Mouse (Mus musculus): ENCODE results near the gene Arhgap31. TPM values are rescaled to one million over a fixed set of nuclear protein-coding genes. Genes with fewer than 3 reads are reported as not detected.

Arhgap31 gene
- total RNA-seq, 1 experiment from 2014 or later, result 8.6 TPM

- ATAC-seq (replicated peaks; ENCODE audit: insufficient number of reproducible peaks, low FRiP score, low TSS enrichment, poor library complexity, severe bottlenecking), result no peak
Measured at GRCm38 (mm10) chr16:38729610-38730288, 16.7 kb upstream of the Arhgap31 start.

- ATAC-seq (replicated peaks; ENCODE audit: insufficient number of reproducible peaks, low FRiP score, low TSS enrichment, poor library complexity, severe bottlenecking), result no peak
Measured at GRCm38 (mm10) chr16:38729139-38729538, 16.1 kb upstream of the Arhgap31 start.

GRCm38 (mm10) chr16:38728576-38729132, 15.6 kb upstream of the Arhgap31 start:
- ATAC-seq (replicated peaks; ENCODE audit: insufficient number of reproducible peaks, low FRiP score, low TSS enrichment, poor library complexity, severe bottlenecking), result no peak

GRCm38 (mm10) chr16:38724974-38725373, 11.9 kb upstream of the Arhgap31 start:
- no peak for ATAC-seq (replicated peaks; ENCODE audit: insufficient number of reproducible peaks, low FRiP score, low TSS enrichment, poor library complexity, severe bottlenecking)

GRCm38 (mm10) chr16:38724256-38724655, 11.2 kb upstream of the Arhgap31 start:
- no peak for ATAC-seq (replicated peaks; ENCODE audit: insufficient number of reproducible peaks, low FRiP score, low TSS enrichment, poor library complexity, severe bottlenecking)

- ATAC-seq (replicated peaks; ENCODE audit: insufficient number of reproducible peaks, low FRiP score, low TSS enrichment, poor library complexity, severe bottlenecking), result no peak
Measured at GRCm38 (mm10) chr16:38721377-38721776, 8.3 kb upstream of the Arhgap31 start.

GRCm38 (mm10) chr16:38714259-38714526, 1.1 kb upstream of the Arhgap31 start:
- ATAC-seq (replicated peaks; ENCODE audit: insufficient number of reproducible peaks, low FRiP score, low TSS enrichment, poor library complexity, severe bottlenecking), result 0 out of 2 replicates have a peak, but pooled peaks have one; percentile 16

GRCm38 (mm10) chr16:38713404-38714258, 557 bp upstream of the Arhgap31 start:
- ATAC-seq (replicated peaks; ENCODE audit: insufficient number of reproducible peaks, low FRiP score, low TSS enrichment, poor library complexity, severe bottlenecking), result peak; percentile 23; the same call in 1 of the 2 replicates

- ATAC-seq (replicated peaks; ENCODE audit: insufficient number of reproducible peaks, low FRiP score, low TSS enrichment, poor library complexity, severe bottlenecking), result no peak
Measured at GRCm38 (mm10) chr16:38712105-38712504, 969 bp downstream of the Arhgap31 start.

- ATAC-seq (replicated peaks; ENCODE audit: insufficient number of reproducible peaks, low FRiP score, low TSS enrichment, poor library complexity, severe bottlenecking), result peak; percentile 42; the same call in 1 of the 2 replicates
Measured at GRCm38 (mm10) chr16:38711245-38711644, 1.8 kb downstream of the Arhgap31 start.

- no peak for ATAC-seq (replicated peaks; ENCODE audit: insufficient number of reproducible peaks, low FRiP score, low TSS enrichment, poor library complexity, severe bottlenecking)
Measured at GRCm38 (mm10) chr16:38708962-38709520, 4.0 kb downstream of the Arhgap31 start.

- no peak for ATAC-seq (replicated peaks; ENCODE audit: insufficient number of reproducible peaks, low FRiP score, low TSS enrichment, poor library complexity, severe bottlenecking)
Measured at GRCm38 (mm10) chr16:38706782-38707181, 6.3 kb downstream of the Arhgap31 start.

GRCm38 (mm10) chr16:38705531-38706281, 7.4 kb downstream of the Arhgap31 start:
- no peak for ATAC-seq (replicated peaks; ENCODE audit: insufficient number of reproducible peaks, low FRiP score, low TSS enrichment, poor library complexity, severe bottlenecking)

- no peak for ATAC-seq (replicated peaks; ENCODE audit: insufficient number of reproducible peaks, low FRiP score, low TSS enrichment, poor library complexity, severe bottlenecking)
Measured at GRCm38 (mm10) chr16:38703501-38703900, 9.6 kb downstream of the Arhgap31 start.

GRCm38 (mm10) chr16:38702316-38702715, 10.8 kb downstream of the Arhgap31 start:
- no peak for ATAC-seq (replicated peaks; ENCODE audit: insufficient number of reproducible peaks, low FRiP score, low TSS enrichment, poor library complexity, severe bottlenecking)

GRCm38 (mm10) chr16:38701492-38702185, 11.4 kb downstream of the Arhgap31 start:
- peak; percentile 82 for ATAC-seq (replicated peaks; ENCODE audit: insufficient number of reproducible peaks, low FRiP score, low TSS enrichment, poor library complexity, severe bottlenecking)

GRCm38 (mm10) chr16:38700392-38701162, 12.5 kb downstream of the Arhgap31 start:
- no peak for ATAC-seq (replicated peaks; ENCODE audit: insufficient number of reproducible peaks, low FRiP score, low TSS enrichment, poor library complexity, severe bottlenecking)

- no peak for ATAC-seq (replicated peaks; ENCODE audit: insufficient number of reproducible peaks, low FRiP score, low TSS enrichment, poor library complexity, severe bottlenecking)
Measured at GRCm38 (mm10) chr16:38697611-38698010, 15.5 kb downstream of the Arhgap31 start.
